Mouse (Mus musculus) liver, adult 2 months (tissue): ENCODE measurements at regions not wholly inside any gene's neighbourhood (a gene's known extent, or its start where the extent isn't known, plus 50 kb on each side); places are given as distances from the start of the nearest gene placed in this dataset.

Experiments used
- DNase-seq: peaks from one replicate; pipeline ENCODE4 v3.0.0-alpha.2; 2011; ENCODE audit warnings: low read depth, low spot score; ENCODE audit errors: extremely low read depth
- H3K27ac ChIP-seq: fragments of 200-500 bp; replicated peaks from 2 replicates; pipeline ENCODE4 v1.5.1; 2012; ENCODE audit warnings: low read depth, mild to moderate bottlenecking, control low read depth, inconsistent platforms, low read length; ENCODE audit not compliant: insufficient read depth
- H3K27me3 ChIP-seq: fragments of 200-500 bp; 2 replicates; pipeline ENCODE4 v1.6.1; 2012; ENCODE audit warnings: mild to moderate bottlenecking, moderate library complexity, low read length, inconsistent platforms; ENCODE audit not compliant: control insufficient read depth, insufficient read depth
- H3K36me3 ChIP-seq: fragments of 200-500 bp; 2 replicates; pipeline ENCODE4 v1.6.1; 2012; ENCODE audit warnings: low read length, inconsistent platforms; ENCODE audit not compliant: control insufficient read depth, insufficient read depth
- H3K4me1 ChIP-seq: fragments of 200-500 bp; 2 replicates; pipeline ENCODE4 v1.6.1; 2011; ENCODE audit warnings: low read length; ENCODE audit not compliant: control insufficient read depth, insufficient read depth
- H3K4me3 ChIP-seq: fragments of 200-500 bp; 2 replicates; pipeline ENCODE4 v1.5.1; 2011; ENCODE audit warnings: low read depth, mild to moderate bottlenecking, control low read depth, low read length, moderate library complexity; ENCODE audit not compliant: insufficient read depth
- H3K79me2 ChIP-seq: fragments of 200-500 bp; 2 replicates; pipeline ENCODE4 v1.6.1; 2012; ENCODE audit warnings: inconsistent platforms, mild to moderate bottlenecking, low read length, moderate library complexity; ENCODE audit not compliant: control insufficient read depth, insufficient read depth
- H3K9ac ChIP-seq: fragments of 200-500 bp; 2 replicates; pipeline ENCODE4 v1.6.1; 2012; ENCODE audit warnings: low read depth, mild to moderate bottlenecking, control low read depth, inconsistent platforms, low read length
- CTCF ChIP-seq: fragments of 200-500 bp; IDR thresholded peaks from 2 replicates; pipeline ENCODE4 v1.5.1; 2011; ENCODE audit warnings: low read depth, low read length, control low read depth
- POLR2A ChIP-seq: fragments of 200-500 bp; IDR thresholded peaks from 2 replicates; pipeline ENCODE4 v1.6.1; 2011; ENCODE audit warnings: low read length, control low read depth; ENCODE audit not compliant: insufficient read depth; ENCODE audit errors: extremely low read depth
- WGBS: fragments of 180-500 bp; shearing (Covaris S2); methylation state at CpG from one replicate; pipeline ENCODE4 v1.1.7; 2018; 5-methylcytosine and 5-hydroxymethylcytosine counted together

DNA sequence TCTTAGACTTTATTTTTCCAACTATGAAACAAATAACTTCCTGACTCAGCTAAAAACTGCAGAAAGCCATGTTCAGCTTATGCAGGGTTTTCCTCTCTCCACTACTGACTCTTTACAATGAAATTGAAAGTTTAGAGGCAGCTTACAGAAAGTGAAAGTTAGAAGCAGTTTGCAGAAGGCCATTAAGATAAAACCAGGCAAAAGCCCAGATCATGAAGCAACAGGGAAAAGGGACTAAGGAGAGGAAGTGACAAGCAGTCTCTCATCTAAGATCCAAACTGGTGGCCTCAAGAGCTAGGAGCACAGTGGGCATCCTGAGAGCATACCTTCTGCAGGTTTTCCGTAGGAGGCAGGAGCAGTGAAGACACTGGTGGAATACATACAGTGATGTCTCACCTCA, 1721.2 kb downstream of the Car8 start:
- no peak overlapping the region for H3K4me3 ChIP-seq

DNA sequence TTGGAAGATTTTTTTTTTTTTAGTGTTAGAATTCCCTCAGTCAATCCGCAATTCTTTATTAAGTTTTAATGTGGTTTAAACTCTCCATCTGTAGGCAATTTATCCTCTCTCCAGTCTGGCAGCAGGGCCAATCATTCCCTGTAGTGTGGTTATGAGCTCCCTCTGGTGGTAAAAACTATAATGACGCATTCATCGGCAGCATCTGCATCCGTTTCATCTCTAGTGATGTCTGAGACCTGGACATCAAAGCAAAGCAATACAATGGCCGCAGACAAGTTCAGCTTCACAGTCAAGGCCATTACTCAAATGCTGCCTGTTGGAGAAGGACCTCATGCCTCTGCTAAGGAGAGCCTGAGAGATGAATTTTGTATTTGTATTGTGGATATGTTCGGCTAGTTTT, 1721.7 kb upstream of the Impad1 start:
- Histone ChIP-seq H3K4me1 (peaks cover 2% of the 10 kb centered on the region; the same call in 1 of the 2 replicates), H3K27me3 (no peaks in the 10 kb centered on the region), H3K27ac (no peak overlapping the region), H3K79me2 (no peaks in the 10 kb centered on the region), H3K9ac (no peak overlapping the region), H3K36me3 (no peaks in the 10 kb centered on the region), H3K4me3 (no peak overlapping the region)
- TF ChIP-seq CTCF (peak; percentile 37; the same call in 1 of the 2 replicates), POLR2A (no peak)
- 19% methylated on average over 6 of the region's 6 CpGs for WGBS
- DNase-seq: peak; percentile 45

More for the DNA sequence above, 1721.2 kb downstream of the Car8 start:
- Histone ChIP-seq H3K36me3 (no peaks in the 10 kb centered on the region), H3K9ac (no peak overlapping the region), H3K27me3 (no peaks in the 10 kb centered on the region), H3K4me1 (peaks cover 2% of the 10 kb centered on the region; the same call in 1 of the 2 replicates), H3K79me2 (no peaks in the 10 kb centered on the region), H3K27ac (no peak overlapping the region)
- no peak for TF ChIP-seq CTCF
- no peak for TF ChIP-seq POLR2A
- DNase-seq: peak; percentile 28
- WGBS: 79% methylated on average over 1 of the region's 1 CpGs

DNA sequence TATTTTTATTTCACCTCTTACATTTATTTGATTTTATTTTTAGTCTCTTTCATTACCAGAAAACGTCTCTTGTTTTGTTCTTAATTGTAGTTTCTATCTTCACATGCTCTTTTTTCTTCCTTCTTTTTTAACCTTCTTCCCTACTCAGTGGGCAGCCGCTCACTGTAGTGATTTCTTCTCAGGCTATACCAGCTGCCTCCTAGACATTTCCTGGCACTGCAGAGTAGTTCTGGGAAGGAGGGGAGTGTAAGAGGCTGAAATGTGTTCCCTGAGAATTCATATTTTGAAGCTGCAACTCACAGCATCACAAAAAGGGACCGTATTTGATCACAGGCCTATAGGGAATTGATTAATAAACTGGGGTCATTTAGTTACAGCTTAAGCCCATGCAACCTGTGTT, 1720.5 kb upstream of the Impad1 start:
- no peaks in the 10 kb centered on the region for H3K36me3 ChIP-seq
- WGBS: 74% methylated on average over 3 of the region's 3 CpGs
- no peaks in the 10 kb centered on the region for H3K79me2 ChIP-seq
- H3K27ac ChIP-seq: no peak overlapping the region
- DNase-seq: no peak
- no peaks in the 10 kb centered on the region for H3K27me3 ChIP-seq
- H3K4me1 ChIP-seq: peaks cover 2% of the 10 kb centered on the region; the same call in 1 of the 2 replicates
- H3K4me3 ChIP-seq: no peak overlapping the region
- no peak for TF ChIP-seq POLR2A
- no peak for TF ChIP-seq CTCF
- H3K9ac ChIP-seq: no peak overlapping the region

DNA sequence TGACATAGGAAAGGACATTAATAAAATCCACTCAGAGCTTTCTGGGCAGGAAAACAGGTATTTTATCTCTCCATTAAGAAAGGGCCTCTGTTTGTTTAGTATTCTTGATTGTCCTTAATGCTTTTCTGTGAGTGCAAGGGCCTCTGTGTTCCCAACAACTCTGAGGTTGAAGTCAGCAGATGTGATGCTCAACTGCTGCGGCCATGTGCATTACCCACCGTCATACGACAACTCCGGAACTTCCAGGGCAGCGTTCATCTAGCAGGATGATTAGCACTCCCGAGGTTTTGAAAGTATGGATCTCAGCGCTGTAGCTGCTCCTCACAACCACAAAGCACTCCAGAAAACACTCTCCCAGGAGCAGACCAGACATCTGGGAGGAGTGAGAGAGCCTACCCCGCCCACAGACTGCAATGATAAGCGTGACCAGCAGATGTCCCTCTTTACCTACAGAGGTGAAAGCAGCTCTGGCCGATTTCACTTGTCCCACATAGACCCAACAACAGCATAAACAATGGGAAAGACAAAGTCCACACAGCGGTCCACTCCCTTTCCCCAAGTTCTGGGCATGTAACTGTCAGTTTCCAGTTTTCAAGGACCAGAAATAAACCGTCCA, 1719.7 kb upstream of the Impad1 start:
- Histone ChIP-seq H3K4me3 (no peak overlapping the region), H3K36me3 (no peaks in the 10 kb centered on the region), H3K9ac (no peak overlapping the region), H3K27ac (no peak overlapping the region), H3K79me2 (no peaks in the 10 kb centered on the region), H3K4me1 (peaks cover 2% of the 10 kb centered on the region; the same call in 1 of the 2 replicates), H3K27me3 (no peaks in the 10 kb centered on the region)
- 16% methylated on average over 12 of the region's 12 CpGs for WGBS
- TF ChIP-seq CTCF: peak; percentile 78
- no peak for TF ChIP-seq POLR2A
- peak; percentile 61 for DNase-seq

DNA sequence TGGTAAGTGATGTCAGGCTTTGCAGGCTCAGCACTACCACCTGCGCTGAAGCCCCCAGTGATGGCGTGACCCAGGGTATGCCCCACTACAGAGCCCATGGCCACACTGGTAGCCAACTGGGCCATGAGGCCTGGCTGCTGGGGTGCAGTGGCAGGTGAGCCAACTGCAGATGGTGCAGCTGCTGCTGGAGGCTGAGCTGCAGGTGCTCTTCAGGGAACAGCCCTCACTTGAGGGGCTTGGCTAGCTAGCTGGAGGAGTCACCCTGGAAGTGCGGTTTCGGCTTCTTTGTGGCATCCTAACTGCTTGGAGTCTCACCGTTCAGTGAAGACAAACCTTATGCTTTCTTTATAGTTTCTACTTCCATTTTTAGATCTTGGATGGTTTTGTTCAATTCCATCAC, 1714.9 kb upstream of the Impad1 start:
- no peak for DNase-seq
- no peak overlapping the region for H3K9ac ChIP-seq
- H3K36me3 ChIP-seq: no peaks in the 10 kb centered on the region
- H3K27ac ChIP-seq: no peak overlapping the region
- H3K4me3 ChIP-seq: no peak overlapping the region
- no peaks in the 10 kb centered on the region for H3K4me1 ChIP-seq
- TF ChIP-seq POLR2A: no peak
- no peak for TF ChIP-seq CTCF
- no peaks in the 10 kb centered on the region for H3K27me3 ChIP-seq
- H3K79me2 ChIP-seq: no peaks in the 10 kb centered on the region
- 94% methylated on average over 5 of the region's 5 CpGs for WGBS
